In the genomic region with DNA sequence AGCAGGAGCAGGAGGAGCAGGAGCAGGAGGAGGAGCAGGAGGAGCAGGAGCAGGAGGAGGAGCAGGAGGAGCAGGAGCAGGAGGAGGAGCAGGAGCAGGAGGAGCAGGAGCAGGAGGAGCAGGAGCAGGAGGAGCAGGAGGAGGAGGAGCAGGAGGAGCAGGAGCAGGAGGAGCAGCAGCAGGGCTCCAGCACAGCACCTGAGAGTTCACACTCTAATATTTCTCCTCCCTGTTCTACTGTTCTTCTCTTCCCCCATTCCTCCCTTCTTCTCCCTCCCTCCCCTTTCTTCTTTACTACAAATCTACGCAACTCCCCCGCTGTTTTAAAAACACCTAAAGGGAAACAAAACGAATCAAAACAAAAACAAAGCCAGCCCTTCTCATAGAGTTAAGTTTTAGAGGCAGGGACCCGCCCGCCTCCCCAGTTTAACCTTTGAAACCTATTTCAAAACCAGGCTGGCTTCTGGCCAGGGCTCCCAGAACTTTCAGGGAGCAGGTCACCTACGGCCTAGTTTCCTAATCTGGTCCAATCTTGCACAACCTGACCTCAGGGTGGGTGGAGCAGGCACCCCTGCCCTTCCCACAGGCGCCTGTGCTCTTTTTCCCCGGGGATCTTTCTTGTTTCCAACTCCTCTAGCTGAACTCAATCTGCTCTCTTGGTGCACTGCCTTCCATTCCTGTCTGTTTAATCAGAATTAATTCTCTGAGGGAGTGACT, we compare ENCODE assay signal across 8 mouse cellular contexts.
DNase-seq lines count a peak whose midpoint lies in the region; ATAC-seq and TF ChIP-seq lines count a peak whose summit lies in the region.
"Had no signal": no experiment of that assay in that cellular context is flagged by ENCODE, and none has a peak within 500 bp of the region (broad histone marks: within the 10 kb centered on the region; RNA-seq: fewer than 3 reads in every experiment).

No protein-coding gene starts in this region.

- H3K9ac ChIP-seq in liver, embryonic 13.5 days: no peak overlapping the region
- no peak overlapping the region for H3K9ac ChIP-seq in forebrain, embryonic 11.5 days (ENCODE audit: low read length)
- H3K9ac ChIP-seq: limb, embryonic 15.5 days had no signal

- no peak overlapping the region for H3K4me2 ChIP-seq in liver, embryonic 13.5 days
- H3K4me2 ChIP-seq in forebrain, embryonic 11.5 days (ENCODE audit: low read depth, low read length, severe bottlenecking): no peak overlapping the region
- H3K4me2 ChIP-seq: limb, embryonic 15.5 days had no signal

- no peaks in the 10 kb centered on the region for H3K9me3 ChIP-seq in liver, embryonic 13.5 days (replicated peaks)
- no peaks in the 10 kb centered on the region for H3K9me3 ChIP-seq in forebrain, embryonic 11.5 days (ENCODE audit: control insufficient read depth, low read length)
- H3K9me3 ChIP-seq: limb, embryonic 15.5 days had no signal

- intact Hi-C loops in heart, postnatal 14 days (cut with DNase I): no loop called here

- no peaks in the 10 kb centered on the region for H3K27me3 ChIP-seq in liver, embryonic 13.5 days
- H3K27me3 ChIP-seq in testis, adult 2 months (ENCODE audit: control insufficient read depth, insufficient read depth, low read length): no peaks in the 10 kb centered on the region
- no peaks in the 10 kb centered on the region for H3K27me3 ChIP-seq in forebrain, embryonic 11.5 days (ENCODE audit: control insufficient read depth, insufficient read depth, low read length)
- H3K27me3 ChIP-seq: limb, embryonic 15.5 days had no signal

- peak; percentile 47 to 57 for DNase-seq in adrenal gland, postnatal 4 days (ENCODE audit: low spot score in 2 of 2)
- peak; percentile 72 for DNase-seq in heart, postnatal 14 days
- no peak for DNase-seq in liver, embryonic 13.5 days
- DNase-seq in forebrain, embryonic 11.5 days (ENCODE audit: low spot score): no peak
- no peak for DNase-seq in neural tube, embryonic 10.5 days (ENCODE audit: extremely low spot score, low spot score)
- no peak for DNase-seq in spleen, adult 12 weeks (ENCODE audit: low spot score)

- TF ChIP-seq CTCF in testis, adult 2 months (IDR thresholded peaks at IDR 0.05; ENCODE audit: control insufficient read depth, insufficient read depth, insufficient replicate concordance, low read depth, low read length): no peak

- no peak overlapping the region for H3K4me3 ChIP-seq in liver, embryonic 13.5 days (replicated peaks)
- H3K4me3 ChIP-seq in testis, adult 2 months (ENCODE audit: control insufficient read depth, low read depth, low read length): no peak overlapping the region
- no peak overlapping the region for H3K4me3 ChIP-seq in forebrain, embryonic 11.5 days (ENCODE audit: low read depth, low read length)
- H3K4me3 ChIP-seq: limb, embryonic 15.5 days had no signal

- peak; percentile 79 for ATAC-seq in liver, embryonic 13.5 days (ENCODE audit: low read depth)
- no peak for ATAC-seq in forebrain, embryonic 11.5 days (replicated peaks; ENCODE audit: low FRiP score)

- 58% methylated on average over 8 of the region's 8 CpGs for WGBS in liver, embryonic 13.5 days (ENCODE audit: insufficient replicate concordance)
- whole genome bisulfite sequencing in forebrain, embryonic 11.5 days: 67% methylated on average over 8 of the region's 8 CpGs

- peak overlapping the region; percentile 78 for H3K27ac ChIP-seq in liver, embryonic 13.5 days
- peak overlapping the region; percentile 65 for H3K27ac ChIP-seq in testis, adult 2 months (ENCODE audit: control insufficient read depth, insufficient read depth, low read depth, low read length)
- H3K27ac ChIP-seq in forebrain, embryonic 11.5 days (ENCODE audit: low read depth, low read length): no peak overlapping the region
- H3K27ac ChIP-seq: limb, embryonic 15.5 days had no signal

- no peak for TF ChIP-seq POLR2A in testis, adult 2 months (IDR thresholded peaks at IDR 0.05; ENCODE audit: control insufficient read depth, low read depth, low read length)

- no peaks in the 10 kb centered on the region for H3K36me3 ChIP-seq in liver, embryonic 13.5 days
- no peaks in the 10 kb centered on the region for H3K36me3 ChIP-seq in testis, adult 2 months (ENCODE audit: control insufficient read depth, insufficient read depth, low read length)
- no peaks in the 10 kb centered on the region for H3K36me3 ChIP-seq in forebrain, embryonic 11.5 days (ENCODE audit: control insufficient read depth, insufficient read depth, low read length)

- peaks cover 13% of the 10 kb centered on the region for H3K4me1 ChIP-seq in liver, embryonic 13.5 days (replicated peaks)
- no peaks in the 10 kb centered on the region for H3K4me1 ChIP-seq in testis, adult 2 months (ENCODE audit: control insufficient read depth, insufficient read depth, low read length)
- H3K4me1 ChIP-seq in forebrain, embryonic 11.5 days (replicated peaks; ENCODE audit: control insufficient read depth, insufficient read depth, low read length): no peaks in the 10 kb centered on the region

Comparison
In these comparisons a context has a peak if more than half of its experiments do, and no peak if none do; other contexts are left out.
1. DNase-seq: peak in adrenal gland, postnatal 4 days (2 of 2) and heart, postnatal 14 days (2 of 2); none in liver, embryonic 13.5 days (single experiment), forebrain, embryonic 11.5 days (single experiment), neural tube, embryonic 10.5 days (single experiment) and spleen, adult 12 weeks (single experiment).